Comparison of ENCODE assay signal across 22 mouse cellular contexts in the genomic region with DNA sequence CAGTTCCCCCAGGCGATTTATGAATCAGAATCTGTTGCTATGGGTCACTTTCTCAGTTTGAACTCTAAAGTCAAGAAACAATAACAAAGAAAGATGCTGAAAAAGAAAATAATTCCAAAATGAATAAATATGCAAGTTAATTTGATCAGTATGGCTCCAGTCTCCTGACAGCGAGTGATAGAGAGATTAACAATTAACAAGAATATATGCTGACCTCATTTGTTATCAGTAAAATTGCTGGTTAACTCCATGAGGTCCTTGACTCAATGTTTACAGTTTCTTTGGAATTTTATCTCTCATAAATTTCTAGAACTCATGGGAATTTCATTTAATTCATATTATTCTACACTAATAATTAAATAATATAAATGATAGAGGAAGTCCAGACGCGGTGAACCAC.
DNase-seq lines count a peak whose midpoint lies in the region; ATAC-seq and TF ChIP-seq lines count a peak whose summit lies in the region.
"Had no signal": no experiment of that assay in that cellular context is flagged by ENCODE, and none has a peak within 500 bp of the region (broad histone marks: within the 10 kb centered on the region; RNA-seq: fewer than 3 reads in every experiment).

No protein-coding gene starts in this region.

- 76% methylated on average over 4 of the region's 4 CpGs for WGBS in hindbrain, embryonic 14.5 days
- WGBS in hindbrain, embryonic 16.5 days = 79% methylated on average over 4 of the region's 4 CpGs
- 75% methylated on average over 4 of the region's 4 CpGs for WGBS in intestine, embryonic 15.5 days
- WGBS in intestine, postnatal 0 days = 72% methylated on average over 4 of the region's 4 CpGs
- WGBS in kidney, postnatal 0 days = 79% methylated on average over 4 of the region's 4 CpGs
- 77% methylated on average over 4 of the region's 4 CpGs for WGBS in intestine, embryonic 16.5 days

- H3K4me1 ChIP-seq in hindbrain, embryonic 14.5 days (replicated peaks; ENCODE audit: control insufficient read depth, insufficient read depth, low read length) = no peaks in the 10 kb centered on the region
- H3K4me1 ChIP-seq in hindbrain, embryonic 16.5 days (ENCODE audit: control insufficient read depth, insufficient read depth, low read depth, low read length) = no peaks in the 10 kb centered on the region
- H3K4me1 ChIP-seq in intestine, embryonic 15.5 days (replicated peaks) = no peaks in the 10 kb centered on the region
- no peaks in the 10 kb centered on the region for H3K4me1 ChIP-seq in intestine, postnatal 0 days (replicated peaks; ENCODE audit: control insufficient read depth, insufficient read depth, low read length)
- no peaks in the 10 kb centered on the region for H3K4me1 ChIP-seq in kidney, postnatal 0 days (replicated peaks; ENCODE audit: insufficient read depth, low read length)
- H3K4me1 ChIP-seq in intestine, embryonic 16.5 days (ENCODE audit: control insufficient read depth, insufficient read depth, low read length) = no peaks in the 10 kb centered on the region

- H3K9ac ChIP-seq in hindbrain, embryonic 14.5 days = no peak overlapping the region
- no peak overlapping the region for H3K9ac ChIP-seq in hindbrain, embryonic 16.5 days (ENCODE audit: low read depth, low read length)
- no peak overlapping the region for H3K9ac ChIP-seq in intestine, embryonic 15.5 days
- H3K9ac ChIP-seq in intestine, postnatal 0 days (ENCODE audit: low read depth, low read length) = no peak overlapping the region
- H3K9ac ChIP-seq in kidney, postnatal 0 days (ENCODE audit: low read depth, low read length) = no peak overlapping the region
- no peak overlapping the region for H3K9ac ChIP-seq in intestine, embryonic 16.5 days (ENCODE audit: low read depth, low read length)

- no peaks in the 10 kb centered on the region for H3K27me3 ChIP-seq in hindbrain, embryonic 14.5 days (ENCODE audit: control insufficient read depth, insufficient read depth, low read length)
- H3K27me3 ChIP-seq in hindbrain, embryonic 16.5 days (replicated peaks; ENCODE audit: control insufficient read depth, insufficient read depth, low read length) = no peaks in the 10 kb centered on the region
- no peaks in the 10 kb centered on the region for H3K27me3 ChIP-seq in intestine, embryonic 15.5 days (replicated peaks)
- H3K27me3 ChIP-seq in intestine, postnatal 0 days (replicated peaks; ENCODE audit: control insufficient read depth, insufficient read depth, low read length) = no peaks in the 10 kb centered on the region
- H3K27me3 ChIP-seq in kidney, postnatal 0 days (ENCODE audit: insufficient read depth, low read length) = no peaks in the 10 kb centered on the region
- no peaks in the 10 kb centered on the region for H3K27me3 ChIP-seq in intestine, embryonic 16.5 days (replicated peaks; ENCODE audit: control insufficient read depth, insufficient read depth, low read length)
- H3K27me3 ChIP-seq: CH12.LX, Patski had no signal

- H3K4me2 ChIP-seq in hindbrain, embryonic 14.5 days (replicated peaks) = no peak overlapping the region
- no peak overlapping the region for H3K4me2 ChIP-seq in hindbrain, embryonic 16.5 days (ENCODE audit: low read length)
- H3K4me2 ChIP-seq in intestine, embryonic 15.5 days (replicated peaks) = no peak overlapping the region
- H3K4me2 ChIP-seq in intestine, postnatal 0 days (replicated peaks; ENCODE audit: low read depth) = no peak overlapping the region
- no peak overlapping the region for H3K4me2 ChIP-seq in kidney, postnatal 0 days (ENCODE audit: low read length)
- H3K4me2 ChIP-seq in intestine, embryonic 16.5 days (ENCODE audit: low read depth, low read length) = no peak overlapping the region

- no peak overlapping the region for H3K27ac ChIP-seq in hindbrain, embryonic 14.5 days
- H3K27ac ChIP-seq in hindbrain, embryonic 16.5 days (ENCODE audit: low read depth, low read length) = no peak overlapping the region
- no peak overlapping the region for H3K27ac ChIP-seq in intestine, embryonic 15.5 days
- no peak overlapping the region for H3K27ac ChIP-seq in intestine, postnatal 0 days (ENCODE audit: low read depth, low read length)
- no peak overlapping the region for H3K27ac ChIP-seq in kidney, postnatal 0 days
- no peak overlapping the region for H3K27ac ChIP-seq in intestine, embryonic 16.5 days (ENCODE audit: low read length)

- no peak for TF ChIP-seq CTCF in intestine, postnatal 0 days (IDR thresholded peaks at IDR 0.05; ENCODE audit: low read depth)
- TF ChIP-seq CTCF in kidney, postnatal 0 days (IDR thresholded peaks at IDR 0.05; ENCODE audit: low read depth) = no peak

- ATAC-seq in hindbrain, embryonic 14.5 days (ENCODE audit: low FRiP score) = peak; percentile 31; the same call in 1 of the 2 replicates
- ATAC-seq in hindbrain, embryonic 16.5 days = no peak
- ATAC-seq in intestine, embryonic 15.5 days = peak; percentile 61; the same call in 1 of the 2 replicates
- ATAC-seq in intestine, postnatal 0 days = no peak
- no peak for ATAC-seq in kidney, postnatal 0 days (replicated peaks; ENCODE audit: low FRiP score, low read depth)
- ATAC-seq in intestine, embryonic 16.5 days = peak; percentile 74
- ATAC-seq: activated CD4-positive, CD25-positive, alpha-beta regulatory T cell, adult 4 months; CD4-positive, CD25-positive, alpha-beta regulatory T cell, adult 4 months; Patski had no signal

- no peaks in the 10 kb centered on the region for H3K9me3 ChIP-seq in hindbrain, embryonic 14.5 days (ENCODE audit: control insufficient read depth, low read length)
- no peaks in the 10 kb centered on the region for H3K9me3 ChIP-seq in hindbrain, embryonic 16.5 days (ENCODE audit: control insufficient read depth, low read length)
- no peaks in the 10 kb centered on the region for H3K9me3 ChIP-seq in intestine, embryonic 15.5 days
- H3K9me3 ChIP-seq in intestine, postnatal 0 days (ENCODE audit: control insufficient read depth) = no peaks in the 10 kb centered on the region
- no peaks in the 10 kb centered on the region for H3K9me3 ChIP-seq in kidney, postnatal 0 days (replicated peaks; ENCODE audit: low read length)
- H3K9me3 ChIP-seq in intestine, embryonic 16.5 days (ENCODE audit: control insufficient read depth, low read length) = no peaks in the 10 kb centered on the region

- no peak overlapping the region for H3K4me3 ChIP-seq in hindbrain, embryonic 14.5 days (replicated peaks; ENCODE audit: low read length)
- no peak overlapping the region for H3K4me3 ChIP-seq in hindbrain, embryonic 16.5 days (ENCODE audit: low read length)
- H3K4me3 ChIP-seq in intestine, embryonic 15.5 days (replicated peaks) = no peak overlapping the region
- no peak overlapping the region for H3K4me3 ChIP-seq in intestine, postnatal 0 days (ENCODE audit: low read depth, low read length)
- no peak overlapping the region for H3K4me3 ChIP-seq in kidney, postnatal 0 days (replicated peaks; ENCODE audit: low read depth, low read length)
- H3K4me3 ChIP-seq in intestine, embryonic 16.5 days (ENCODE audit: low read length) = no peak overlapping the region

- H3K36me3 ChIP-seq in hindbrain, embryonic 14.5 days (replicated peaks; ENCODE audit: control insufficient read depth, insufficient read depth) = no peaks in the 10 kb centered on the region
- H3K36me3 ChIP-seq in hindbrain, embryonic 16.5 days (ENCODE audit: control insufficient read depth, insufficient read depth, low read length) = no peaks in the 10 kb centered on the region
- H3K36me3 ChIP-seq in intestine, embryonic 15.5 days = no peaks in the 10 kb centered on the region
- H3K36me3 ChIP-seq in intestine, postnatal 0 days (ENCODE audit: control insufficient read depth, insufficient read depth) = no peaks in the 10 kb centered on the region
- H3K36me3 ChIP-seq in kidney, postnatal 0 days (ENCODE audit: insufficient read depth, low read length) = no peaks in the 10 kb centered on the region
- no peaks in the 10 kb centered on the region for H3K36me3 ChIP-seq in intestine, embryonic 16.5 days (ENCODE audit: control insufficient read depth, insufficient read depth, low read length)
- H3K36me3 ChIP-seq: G1E had no signal

- DNase-seq in hindbrain, embryonic 14.5 days (ENCODE audit: low spot score) = no peak
- DNase-seq in kidney, postnatal 0 days (ENCODE audit: low spot score) = peak; percentile 34
- DNase-seq in kidney, adult 9 months = no peak
- DNase-seq in embryo, embryonic 10.5 days (ENCODE audit: low spot score) = no peak
- DNase-seq: adrenal gland, adult 2 months; adrenal gland, adult 8-10 months; adrenal gland, postnatal 10 days; adrenal gland, postnatal 14 days; adrenal gland, postnatal 25 days; adrenal gland, postnatal 36 days; B cell, adult 2 months; cerebellum, adult 11 months; cerebellum, adult 11-12 months had no signal

Comparison
In these comparisons a context has a peak if more than half of its experiments do, and no peak if none do; other contexts are left out.
1. ATAC-seq: peak in hindbrain, embryonic 14.5 days (single experiment), intestine, embryonic 15.5 days (single experiment) and intestine, embryonic 16.5 days (single experiment); none in hindbrain, embryonic 16.5 days (single experiment), intestine, postnatal 0 days (single experiment) and kidney, postnatal 0 days (single experiment).